Mouse (Mus musculus) G1E (cell line): Measurements from ENCODE around the gene Lrig2. TPM values are rescaled to one million over a fixed set of nuclear protein-coding genes. Genes with fewer than 3 reads are reported as not detected.

Experiments
- ATAC-seq: 2 replicates; pipeline ENCODE4 v1.8.0; 2016; ENCODE audit warnings: mild to moderate bottlenecking; ENCODE audit not compliant: insufficient number of reproducible peaks, poor library complexity, low FRiP score, severe bottlenecking; ENCODE audit errors: extremely low read depth
- DNase-seq: peaks from one replicate; pipeline ENCODE4 v3.0.0; 2012; ENCODE audit warnings: low spot score
- H3K27me3 ChIP-seq: 2 replicates; pipeline ENCODE4 v1.6.1; 2012; ENCODE audit warnings: mild to moderate bottlenecking, low read length, inconsistent platforms; ENCODE audit not compliant: insufficient read depth
- H3K36me3 ChIP-seq: replicated peaks from 2 replicates; pipeline ENCODE3; 2012; ENCODE audit warnings: mild to moderate bottlenecking, inconsistent platforms
- H3K4me1 ChIP-seq: 2 replicates; pipeline ENCODE4 v1.6.1; 2012; ENCODE audit warnings: low read depth, low read length, inconsistent platforms, mixed read lengths; ENCODE audit not compliant: insufficient read depth
- H3K4me3 ChIP-seq: 2 replicates; pipeline ENCODE4 v1.5.1; 2012; ENCODE audit warnings: low read depth, mild to moderate bottlenecking, inconsistent platforms, low read length, moderate library complexity, mixed read lengths
- H3K9me3 ChIP-seq: replicated peaks from 2 replicates; pipeline ENCODE4 v1.6.1; 2012; ENCODE audit warnings: inconsistent platforms
- CTCF ChIP-seq: IDR thresholded peaks from 2 replicates; pipeline ENCODE4 v1.5.1; 2012; ENCODE audit warnings: low read depth, low read length, inconsistent platforms, mixed read lengths
- GATA1 ChIP-seq: IDR thresholded peaks from 2 replicates; pipeline ENCODE4 v1.6.1; 2012; ENCODE audit warnings: borderline replicate concordance, low read length, inconsistent platforms, mixed read lengths
- GATA2 ChIP-seq: IDR thresholded peaks from 2 replicates; pipeline ENCODE4 v1.6.1; 2012; ENCODE audit warnings: low read depth, low read length, inconsistent platforms, borderline replicate concordance
- POLR2AphosphoS5 ChIP-seq: IDR thresholded peaks from 2 replicates; pipeline ENCODE4 v1.6.1; 2012; ENCODE audit warnings: low read depth, low read length, inconsistent platforms; ENCODE audit not compliant: insufficient replicate concordance
- TAL1 ChIP-seq: conservative IDR thresholded peaks from 2 replicates; pipeline ENCODE4 v1.6.1; 2012; ENCODE audit warnings: low read depth, low read length, inconsistent platforms, mixed read lengths
- polyA plus RNA-seq: library from polyadenylated mRNA; stranded (reverse); fragments of >175 nt; gene quantifications from 2 replicates; pipeline ENCODE4 v1.2.3, GENCODE M21; 2012
- total RNA-seq, 2 experiments: library from RNA; stranded (forward) in 1 of 2; stranded (reverse) in 1 of 2; fragments of 200-1000 nt in 1 of 2; fragments of >200 nt in 1 of 2; fragmentation: Nextera tagmentation in 1 of 2; gene quantifications; 2 replicates each; pipeline ENCODE4 v1.2.3; 2014 to 2017

The Lrig2 gene
- total and polyA plus RNA-seq, 3 experiments: 1.9 to 20.5 (median 15.7) TPM

DNA sequence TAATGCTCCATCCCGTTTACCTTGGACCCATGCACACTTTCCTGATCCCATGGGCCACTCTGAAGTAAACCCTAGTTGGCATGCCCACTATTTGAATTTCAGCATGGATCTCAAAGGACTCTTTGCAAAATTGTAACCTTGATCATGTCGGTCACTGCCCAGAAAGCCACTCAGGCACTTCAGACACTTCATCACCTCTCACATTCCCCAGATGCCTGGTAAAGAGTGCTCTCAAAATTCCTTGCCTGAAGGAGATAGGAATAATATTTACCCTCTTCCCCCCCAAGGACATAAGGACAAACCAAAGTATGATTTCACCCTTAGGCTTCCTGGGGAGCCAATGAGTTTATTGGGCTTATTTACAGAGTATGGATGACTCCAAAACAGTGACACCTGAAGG lies 139.3 kb downstream of the Lrig2 start:
- ATAC-seq: no peak
- no peak for DNase-seq
- H3K4me1 ChIP-seq: no peaks in the 10 kb centered on the region

GRCm38 (mm10) chr3:104367912-104368311 lies 143.8 kb downstream of the Lrig2 start:
- H3K4me1 ChIP-seq: no peaks in the 10 kb centered on the region
- no peaks in the 10 kb centered on the region for H3K9me3 ChIP-seq
- H3K4me3 ChIP-seq: no peak overlapping the region
- peaks cover 6% of the 10 kb centered on the region for H3K27me3 ChIP-seq
- ATAC-seq (no peak), DNase-seq (no peak)
- no peak for TF ChIP-seq GATA1
- no peak for TF ChIP-seq TAL1
- TF ChIP-seq POLR2AphosphoS5: no peak
- no peak for TF ChIP-seq CTCF
- TF ChIP-seq GATA2: no peak
- no peaks in the 10 kb centered on the region for H3K36me3 ChIP-seq

More for the DNA sequence above, 139.3 kb downstream of the Lrig2 start:
- H3K9me3 ChIP-seq: no peaks in the 10 kb centered on the region
- peaks cover 9% of the 10 kb centered on the region; the same call in 1 of the 2 replicates for H3K27me3 ChIP-seq
- H3K4me3 ChIP-seq: no peak overlapping the region
- H3K36me3 ChIP-seq: no peaks in the 10 kb centered on the region
- TF ChIP-seq GATA2 (no peak), GATA1 (no peak), CTCF (no peak), TAL1 (no peak), POLR2AphosphoS5 (no peak)

- peaks cover 5% of the 10 kb centered on the region; the same call in 1 of the 2 replicates for H3K27me3 ChIP-seq
- H3K4me3 ChIP-seq: no peak overlapping the region
- TF ChIP-seq POLR2AphosphoS5 (no peak), GATA1 (no peak), CTCF (no peak), TAL1 (no peak), GATA2 (no peak)
- H3K4me1 ChIP-seq: 0 out of 2 replicates have a peak, but pooled peaks cover 2% of the 10 kb centered on the region
- H3K36me3 ChIP-seq: no peaks in the 10 kb centered on the region
- H3K9me3 ChIP-seq: no peaks in the 10 kb centered on the region
- no peak for ATAC-seq
- no peak for DNase-seq
These were observed 149.9 kb downstream of the Lrig2 start for GRCm38 (mm10) chr3:104361814-104362213.

- TF ChIP-seq CTCF (no peak), GATA1 (no peak), TAL1 (no peak), GATA2 (no peak), POLR2AphosphoS5 (no peak)
- no peaks in the 10 kb centered on the region for H3K9me3 ChIP-seq
- no peak overlapping the region for H3K4me3 ChIP-seq
- H3K27me3 ChIP-seq: peaks cover 5% of the 10 kb centered on the region; the same call in 1 of the 2 replicates
- DNase-seq (no peak), ATAC-seq (no peak)
- H3K36me3 ChIP-seq: no peaks in the 10 kb centered on the region
- 0 out of 2 replicates have a peak, but pooled peaks cover 2% of the 10 kb centered on the region for H3K4me1 ChIP-seq
These were observed 151.4 kb downstream of the Lrig2 start for GRCm38 (mm10) chr3:104360325-104360724.

GRCm38 (mm10) chr3:104359225-104360135 lies 152.2 kb downstream of the Lrig2 start:
- TF ChIP-seq TAL1: no peak
- no peak for TF ChIP-seq GATA2
- no peak for TF ChIP-seq POLR2AphosphoS5
- no peak for TF ChIP-seq GATA1
- TF ChIP-seq CTCF: no peak
- Histone ChIP-seq H3K4me3 (no peak overlapping the region), H3K9me3 (no peaks in the 10 kb centered on the region), H3K4me1 (0 out of 2 replicates have a peak, but pooled peaks cover 2% of the 10 kb centered on the region), H3K27me3 (peaks cover 5% of the 10 kb centered on the region; the same call in 1 of the 2 replicates), H3K36me3 (no peaks in the 10 kb centered on the region)
- ATAC-seq: no peak
- no peak for DNase-seq

- H3K27me3 ChIP-seq: peaks cover 5% of the 10 kb centered on the region; the same call in 1 of the 2 replicates
- no peaks in the 10 kb centered on the region for H3K9me3 ChIP-seq
- no peak for DNase-seq
- no peak for TF ChIP-seq GATA2
- TF ChIP-seq POLR2AphosphoS5: no peak
- no peak for TF ChIP-seq TAL1
- no peak for TF ChIP-seq CTCF
- no peak for TF ChIP-seq GATA1
- H3K4me3 ChIP-seq: no peak overlapping the region
- no peak for ATAC-seq
- H3K36me3 ChIP-seq: no peaks in the 10 kb centered on the region
- 0 out of 2 replicates have a peak, but pooled peaks cover 2% of the 10 kb centered on the region for H3K4me1 ChIP-seq
These were observed 153.0 kb downstream of the Lrig2 start for GRCm38 (mm10) chr3:104358747-104359146.
